25 mouse cellular contexts compared by ENCODE assay signal in the genomic region with DNA sequence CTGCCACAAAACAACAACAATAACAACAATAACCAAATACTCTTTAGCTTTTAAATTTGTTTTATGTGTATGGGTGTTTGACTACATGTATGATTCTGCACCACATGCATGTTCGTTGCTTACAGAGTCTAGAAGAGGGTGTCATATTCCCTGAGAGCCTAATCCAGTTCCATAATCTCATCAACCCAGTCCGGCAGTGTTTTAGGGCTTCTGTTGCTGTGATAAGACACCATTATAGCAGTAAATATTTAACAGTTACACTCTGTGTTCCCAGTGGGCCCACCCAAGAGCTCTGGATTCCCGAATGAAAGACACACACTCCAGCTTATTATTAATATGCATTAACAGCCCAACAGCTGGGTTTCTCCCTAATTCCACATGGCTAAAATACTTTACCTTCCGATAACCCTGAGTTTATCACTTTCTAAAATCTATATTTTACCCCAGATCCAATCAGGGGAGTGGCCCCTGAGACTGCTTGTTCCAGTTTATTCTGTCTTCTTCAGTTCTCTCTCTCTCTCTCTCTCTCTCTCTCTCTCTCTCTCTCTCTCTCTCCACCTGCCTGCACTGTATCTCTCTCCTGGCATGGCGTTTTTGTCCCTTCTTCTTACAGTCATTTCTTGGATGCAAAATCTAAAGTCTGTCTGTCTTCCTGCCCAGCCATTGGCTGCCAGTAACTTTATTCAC. TPM values are rescaled to one million over a fixed set of nuclear protein-coding genes. Genes with fewer than 3 reads are reported as not detected.
"Had no signal": no experiment of that assay in that cellular context is flagged by ENCODE, and none has a peak within 500 bp of the region (broad histone marks: within the 10 kb centered on the region; RNA-seq: fewer than 3 reads in every experiment).

No protein-coding gene starts in this region.

- H3K4me2 ChIP-seq: neural tube, embryonic 13.5 days; neural tube, embryonic 15.5 days; stomach, embryonic 15.5 days had no signal

- H3K9ac ChIP-seq: neural tube, embryonic 13.5 days; neural tube, embryonic 15.5 days; stomach, embryonic 15.5 days had no signal

- H3K27me3 ChIP-seq: neural tube, embryonic 13.5 days; neural tube, embryonic 15.5 days; stomach, embryonic 15.5 days had no signal

- H3K4me3 ChIP-seq: neural tube, embryonic 13.5 days; neural tube, embryonic 15.5 days; stomach, embryonic 15.5 days had no signal

- DNase-seq: retina, postnatal 1 day; right cerebral cortex, adult 18-20 months; right cerebral cortex, postnatal 14 days; right cerebral cortex, postnatal 25 days; right cerebral cortex, postnatal 4 days; spleen, adult 18-20 months; thymus, adult 18-20 months; thymus, adult 2 months; thymus, postnatal 14 days; thymus, postnatal 25 days; thymus, postnatal 36 days; thymus, postnatal 4 days had no signal

- H3K4me1 ChIP-seq: neural tube, embryonic 13.5 days; neural tube, embryonic 15.5 days; stomach, embryonic 15.5 days had no signal

- H3K9me3 ChIP-seq: neural tube, embryonic 13.5 days; neural tube, embryonic 15.5 days; stomach, embryonic 15.5 days had no signal

- H3K27ac ChIP-seq: neural tube, embryonic 13.5 days; neural tube, embryonic 15.5 days; stomach, embryonic 15.5 days; stomach, postnatal 0 days had no signal

- H3K36me3 ChIP-seq: neural tube, embryonic 13.5 days; neural tube, embryonic 15.5 days; stomach, embryonic 15.5 days had no signal

RNA-seq across cellular contexts. Expression of a gene that starts 5.6 kb away (rescaled TPM):
- total RNA-seq: neutrophil, adult 5-6 weeks had no signal
- polyA plus RNA-seq: neural tube, embryonic 13.5 days; neural tube, embryonic 14.5 days; neural tube, embryonic 15.5 days; small intestine, adult 2 months; spleen, adult 2 months; stomach, embryonic 14.5 days; stomach, embryonic 15.5 days; stomach, embryonic 16.5 days; testis, adult 2 months; thymus, adult 2 months; thymus, postnatal 0 days; urinary bladder, adult 2 months had no signal
